Mouse (Mus musculus): ENCODE results near the gene Sgcd.

GRCm38 (mm10) chr11:47641567-47642259 lies 347.1 kb downstream of the Sgcd start:
- TF ChIP-seq CTCF (IDR thresholded peaks at IDR 0.05; ENCODE audit: low read depth) (no peak), EP300 (optimal IDR thresholded peaks at IDR 0.05) (no peak)
